Mouse (Mus musculus): ENCODE measurements around the gene Dlg1.

DNA sequence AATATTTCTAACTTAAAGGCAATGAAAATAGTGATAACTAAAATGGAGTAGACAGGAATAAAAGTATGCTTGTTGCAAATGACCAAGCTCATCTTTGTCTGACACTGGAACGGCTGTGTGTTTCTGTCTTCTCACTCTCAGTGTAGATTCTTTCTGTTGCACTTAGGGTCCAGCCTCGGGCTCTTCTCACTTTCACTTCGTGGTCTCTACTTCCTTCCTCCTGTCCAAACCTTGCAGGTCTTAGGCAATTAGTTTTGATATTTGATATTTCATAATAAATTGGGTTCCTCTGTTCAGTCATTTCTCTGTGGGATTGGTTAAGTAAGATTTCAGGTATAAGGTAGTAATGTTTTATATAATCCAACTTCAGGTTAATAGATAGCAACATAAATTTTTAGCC lies 140.4 kb downstream of the Dlg1 start:
- TF ChIP-seq POLR2A (IDR thresholded peaks at IDR 0.05; ENCODE audit: control insufficient read depth, low read depth, low read length) (no peak), CTCF (IDR thresholded peaks at IDR 0.05; ENCODE audit: control insufficient read depth, insufficient read depth, insufficient replicate concordance, low read depth, low read length) (no peak)
